Mouse (Mus musculus) retina, postnatal 7 days (tissue): ENCODE results near the gene Rbm42.

Experiments
- DNase-seq: peaks from one replicate; pipeline ENCODE4 v3.0.0-alpha.2; 2012; ENCODE audit warnings: low read depth, low spot score

Gene Rbm42

DNA sequence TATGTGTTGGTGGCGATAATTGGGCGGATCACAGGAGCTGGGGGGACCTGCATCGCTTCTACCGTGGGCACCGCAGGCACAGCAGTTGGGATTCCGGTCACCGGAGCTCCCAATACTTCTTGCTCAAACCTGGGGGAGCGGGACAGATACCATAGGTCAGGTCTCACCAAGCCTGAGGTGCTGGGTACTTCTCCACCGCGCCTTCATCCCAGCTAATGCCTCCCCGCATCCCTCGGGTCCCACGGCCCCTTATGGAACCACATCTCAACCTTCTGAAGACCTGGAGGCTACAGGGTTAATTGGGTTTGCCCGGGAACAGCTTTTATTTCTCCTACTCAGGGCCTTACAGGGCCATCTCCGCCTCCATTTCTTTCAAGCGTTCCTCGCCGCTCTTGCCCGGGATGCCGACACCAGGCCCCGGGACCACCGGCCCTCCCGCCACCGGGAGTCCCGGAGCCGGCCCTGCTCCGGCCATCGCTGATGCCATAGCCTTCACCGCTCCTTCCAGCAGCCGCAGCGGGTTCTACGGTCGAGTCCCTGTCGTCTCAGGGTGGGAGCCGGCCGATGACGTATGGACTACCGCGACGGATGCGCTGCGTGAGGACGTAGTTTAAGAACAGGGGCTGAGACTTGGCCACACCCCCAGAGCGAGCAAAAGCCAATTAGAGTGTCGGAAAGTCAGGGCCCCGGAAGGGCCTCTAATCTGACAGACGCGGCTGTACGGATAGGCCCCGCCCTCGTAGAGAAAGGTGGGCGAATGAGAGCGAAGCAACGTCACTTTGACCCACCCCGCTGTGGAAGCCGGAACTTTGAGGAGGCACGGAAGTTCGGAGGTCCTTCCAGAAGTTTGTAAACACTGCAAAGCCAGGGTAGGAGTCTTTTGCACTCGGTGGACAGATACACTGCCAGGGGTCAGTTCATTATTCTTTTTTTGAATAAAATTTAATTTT is at the start of gene Rbm42:
Gene Rbm42 (minus strand): TSS at position 727 of the 950 bp plus-strand sequence.
- peak; percentile 96 for DNase-seq

DNA sequence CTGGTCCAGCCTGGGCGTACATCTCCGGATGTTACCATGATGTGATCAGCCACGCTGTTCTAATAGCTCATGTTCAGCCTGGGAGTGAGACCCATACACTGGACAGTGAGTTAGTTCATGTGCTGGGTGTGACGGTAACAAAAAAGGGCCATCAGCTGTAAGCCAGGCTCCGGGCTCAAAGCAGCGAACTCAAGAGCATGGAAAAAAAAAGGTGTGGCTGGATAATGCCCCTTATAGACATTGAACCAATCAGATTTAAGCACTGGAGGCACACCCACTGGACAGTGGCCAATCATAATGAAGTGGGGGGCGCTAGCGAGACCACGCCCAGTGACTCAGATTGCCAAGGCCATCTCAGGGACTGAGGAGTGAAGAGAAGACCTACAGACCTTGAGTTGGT is 48.5 kb upstream of the Rbm42 start, which contains the start of gene 2200002J24Rik:
Gene 2200002J24Rik (plus strand): TSS at position 338 of the 400 bp plus-strand sequence.
- no peak for DNase-seq

DNA sequence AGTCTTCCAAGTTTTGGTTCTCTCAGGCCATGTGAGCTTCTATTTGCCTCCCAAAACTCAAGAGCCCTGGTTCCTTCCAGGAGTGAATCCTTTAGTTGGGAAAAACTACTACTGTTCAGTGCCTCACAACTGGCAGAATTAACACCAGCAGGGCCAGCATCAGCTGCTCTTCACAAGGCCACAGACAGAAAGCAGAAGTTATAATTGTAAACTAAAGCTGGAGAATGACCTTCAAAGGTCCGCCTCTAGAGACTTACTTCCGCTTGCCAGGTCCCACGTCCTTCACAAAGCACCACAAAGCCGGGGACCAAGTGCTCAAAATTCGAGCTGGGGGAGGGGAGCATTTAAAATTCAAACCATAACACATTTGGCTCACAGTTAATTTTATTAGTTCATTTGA is 48.0 kb upstream of the Rbm42 start:
- no peak for DNase-seq

DNA sequence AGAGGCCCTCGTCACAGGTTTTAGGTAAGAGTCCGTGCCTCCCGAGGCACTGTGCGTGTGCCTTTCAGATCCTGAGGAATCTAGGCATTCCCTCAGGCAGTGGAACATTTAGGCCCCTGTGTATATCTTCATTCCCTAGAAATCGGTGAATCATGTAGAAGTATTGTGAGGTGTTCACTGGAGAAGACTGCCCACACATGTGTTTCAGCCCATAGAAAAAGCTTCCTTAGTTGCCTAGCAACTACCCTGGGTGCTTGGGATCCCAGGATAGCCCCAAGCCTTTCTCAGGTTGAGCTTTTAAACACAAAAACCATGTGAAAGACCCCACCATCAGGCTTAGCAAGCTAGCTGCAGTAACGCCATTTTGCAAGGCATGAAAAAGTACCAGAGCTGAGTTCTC is 38.2 kb upstream of the Rbm42 start:
- no peak for DNase-seq

DNA sequence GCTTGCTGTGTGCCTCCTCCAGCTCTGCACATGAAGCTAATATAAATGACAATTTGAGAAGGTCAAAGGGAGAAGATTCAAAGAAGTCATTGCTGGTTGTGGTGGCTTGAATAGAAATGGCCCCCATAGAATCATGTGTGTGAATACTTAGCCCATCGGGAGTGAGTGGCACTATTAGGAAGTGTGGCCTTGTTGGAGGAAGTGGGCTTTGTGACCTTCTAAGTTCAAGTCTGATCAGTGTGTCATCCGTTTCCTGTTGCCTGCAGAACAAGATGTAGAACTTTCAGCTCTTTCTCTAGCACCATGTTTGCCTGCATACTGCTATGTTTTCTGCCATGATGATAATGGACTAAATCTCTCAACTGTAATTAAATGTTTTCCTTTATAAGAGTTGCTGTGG is 33.3 kb upstream of the Rbm42 start:
- DNase-seq: no peak

DNA sequence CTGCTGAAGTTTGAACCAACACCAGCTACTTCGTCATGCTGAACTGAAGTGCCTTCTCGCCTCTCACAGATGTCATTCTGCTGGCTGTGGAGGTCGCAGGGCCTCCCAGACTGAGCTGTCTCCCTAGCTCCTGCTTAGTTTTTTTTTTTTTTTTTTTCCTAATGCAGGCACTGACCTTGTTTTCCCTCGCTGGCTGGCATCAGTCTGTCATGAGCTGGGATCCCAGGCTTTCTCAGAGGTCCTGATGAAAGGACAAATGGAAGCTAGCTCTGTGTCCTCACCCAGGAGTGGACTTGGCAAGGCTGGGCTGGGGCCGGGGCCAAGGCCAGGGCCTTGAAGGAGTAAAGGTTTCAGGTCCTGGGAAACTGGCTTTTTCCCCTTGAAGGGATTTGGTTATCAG is 31.8 kb upstream of the Rbm42 start:
- DNase-seq: no peak

DNA sequence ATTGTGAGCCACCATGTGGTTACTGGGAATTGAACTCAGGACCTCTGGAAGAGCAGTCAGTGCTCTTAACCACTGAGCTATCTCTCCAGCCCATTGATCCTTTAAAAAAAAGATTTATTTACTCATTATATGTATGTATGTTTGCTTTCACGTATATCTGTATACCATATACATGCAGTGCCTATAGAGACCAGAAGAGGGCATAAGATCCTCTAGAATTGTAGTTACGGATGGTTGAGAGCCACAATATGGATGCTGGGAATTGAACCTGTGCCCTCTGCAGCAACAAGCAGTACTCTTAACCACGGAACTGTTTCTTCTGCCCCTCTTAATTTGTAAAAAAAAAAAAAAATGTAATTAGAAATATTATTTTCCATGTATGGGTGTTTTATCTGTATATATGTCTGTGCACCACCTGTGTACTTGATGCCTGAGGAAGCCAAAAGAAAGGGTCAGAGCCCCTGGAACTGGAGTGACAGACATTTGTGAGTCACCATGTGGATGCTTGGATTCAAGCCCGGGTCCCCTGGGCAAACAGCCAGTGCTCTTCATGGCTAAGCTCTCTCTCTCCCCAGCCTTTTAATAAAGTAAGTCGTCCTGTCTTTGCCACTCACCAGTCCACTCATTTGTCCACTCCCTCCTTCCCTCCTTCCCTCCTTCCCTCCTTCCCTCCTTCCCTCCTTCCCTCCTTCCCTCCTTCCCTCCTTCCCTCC is 28.3 kb upstream of the Rbm42 start:
- DNase-seq: no peak

DNA sequence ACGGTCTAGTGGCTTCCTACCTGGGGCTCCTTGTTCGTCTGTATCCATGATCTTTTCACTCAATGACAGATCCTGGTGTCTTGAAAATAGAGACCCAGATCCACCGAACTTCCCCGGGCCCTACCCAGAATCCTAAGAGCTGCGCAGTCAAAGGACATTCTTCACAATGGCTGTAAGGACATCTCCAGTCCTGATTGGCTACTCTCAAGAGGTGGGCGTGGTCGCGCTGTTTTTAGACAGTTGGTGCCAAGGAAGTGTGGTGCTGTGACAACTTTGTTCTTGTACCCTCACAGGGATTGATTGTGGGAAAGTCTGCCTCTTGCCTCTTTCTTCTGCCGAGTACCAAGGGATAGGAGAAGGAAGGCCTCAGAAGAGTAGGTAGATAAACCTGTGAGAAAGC is 21.4 kb upstream of the Rbm42 start, which contains the start of gene Pmis2:
Gene Pmis2 (minus strand): TSS at position 126 of the 400 bp plus-strand sequence.
- no peak for DNase-seq

DNA sequence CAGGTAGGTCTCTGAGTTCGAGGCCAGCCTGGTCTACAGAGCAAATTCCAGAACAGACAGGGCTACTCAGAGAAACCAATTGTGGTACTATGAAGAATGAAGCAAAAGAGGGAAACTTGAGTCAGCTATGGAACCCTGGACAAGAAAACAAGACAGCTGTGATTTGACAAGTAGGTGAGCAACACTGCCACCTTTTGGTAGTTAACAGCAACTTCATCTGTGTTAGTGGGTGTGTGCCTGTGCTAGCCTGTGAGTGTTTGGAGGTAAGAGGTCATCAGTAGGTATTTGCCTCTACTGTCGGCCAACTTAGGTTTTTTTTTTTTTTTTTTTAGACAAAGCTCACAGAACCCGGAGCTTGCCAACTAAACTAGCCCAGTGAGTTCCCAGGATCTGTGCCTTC is 19.1 kb upstream of the Rbm42 start:
- DNase-seq: no peak

DNA sequence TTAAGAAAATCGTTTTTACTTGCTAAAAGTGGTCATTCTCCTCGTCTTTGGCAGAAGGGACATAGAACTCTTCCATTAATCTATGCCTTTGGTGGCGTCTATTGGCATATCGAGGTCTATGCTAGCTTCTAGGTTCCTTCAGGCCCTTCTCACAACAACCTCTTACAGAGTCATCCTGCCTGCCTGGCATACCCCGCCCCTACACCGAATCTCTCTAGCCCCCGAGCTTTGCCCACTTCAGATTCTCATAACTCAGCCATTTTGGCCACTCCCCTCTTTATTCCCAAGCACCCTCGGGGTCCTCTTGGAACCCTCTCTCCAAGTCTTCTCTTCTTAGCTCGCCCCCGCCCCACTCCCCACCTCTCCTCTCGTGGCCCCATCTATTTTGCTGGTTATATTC is 15.2 kb upstream of the Rbm42 start:
- no peak for DNase-seq

DNA sequence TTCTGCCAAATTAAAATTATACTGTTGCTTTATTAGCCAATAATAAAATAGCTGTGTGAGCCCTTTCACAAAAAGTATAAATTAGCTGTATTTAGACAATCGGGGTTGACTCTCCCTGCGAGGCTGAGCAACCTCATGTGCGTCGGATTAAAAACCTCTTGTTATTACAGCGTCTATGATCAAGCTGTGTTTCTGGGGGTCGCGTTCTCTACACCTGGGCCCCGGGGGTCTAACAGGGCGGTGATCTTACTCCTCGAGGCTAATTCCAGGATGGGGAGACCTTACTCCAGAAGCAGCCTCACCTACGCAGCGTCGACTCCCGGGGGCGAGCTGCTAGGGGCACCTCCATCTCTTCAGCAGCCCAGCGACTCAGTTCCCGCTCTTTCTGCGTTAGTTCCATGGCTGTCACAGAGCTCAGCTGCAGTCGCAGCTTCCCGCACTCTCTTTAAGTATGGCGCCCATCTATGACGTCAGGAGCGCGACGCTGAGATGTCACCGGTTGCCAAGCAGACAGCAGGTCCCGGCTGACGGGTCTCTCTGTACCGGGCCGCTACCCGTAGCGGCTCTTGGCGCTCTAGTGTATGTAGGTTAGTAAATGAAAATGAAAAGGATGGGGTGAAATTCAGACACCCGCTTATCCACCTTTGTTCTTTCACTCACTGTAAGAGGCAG is 14.5 kb upstream of the Rbm42 start, which contains the start of gene Haus5:
Gene Haus5 (minus strand): TSS at position 466 of the 672 bp plus-strand sequence.
- DNase-seq: peak; percentile 89

DNA sequence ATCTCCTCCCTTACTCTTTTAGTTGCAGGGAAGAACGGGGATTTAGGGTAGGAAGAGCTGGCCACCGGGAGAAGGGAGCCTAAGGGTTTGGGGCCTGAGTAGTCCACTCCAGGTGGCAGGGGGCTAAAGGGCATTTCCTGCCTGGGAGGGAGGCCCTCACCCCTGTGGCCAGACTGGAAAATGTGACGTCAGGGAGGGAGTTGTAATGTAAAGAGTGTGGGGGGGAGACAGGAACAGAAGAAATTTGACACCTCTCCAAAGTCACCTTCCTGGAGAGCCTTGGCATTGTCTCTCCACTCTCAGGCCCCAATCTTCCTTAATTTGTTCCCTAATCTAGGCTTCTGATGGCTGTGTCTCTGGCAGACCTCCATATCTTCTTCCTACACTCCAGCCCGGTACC is 11.0 kb downstream of the Rbm42 start:
- no peak for DNase-seq

DNA sequence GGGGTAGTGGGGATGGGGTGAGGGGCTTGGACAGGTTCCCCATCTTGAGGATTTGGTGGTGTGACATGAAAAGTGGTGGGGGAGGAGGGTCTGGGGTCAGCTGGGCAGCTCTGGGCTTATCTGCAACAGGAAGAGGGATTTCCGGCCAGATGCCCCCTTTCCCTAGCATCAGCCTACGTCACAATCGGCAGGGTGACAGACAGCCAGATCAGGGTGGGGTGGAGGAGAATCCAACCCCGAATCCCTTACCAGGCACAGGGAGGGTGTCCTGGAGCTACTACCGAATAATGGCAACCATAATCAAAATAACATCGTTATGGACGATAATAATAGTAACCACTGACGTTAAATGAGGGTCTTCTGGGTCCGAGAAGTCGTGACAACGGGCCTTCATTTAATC is 13.7 kb downstream of the Rbm42 start:
- no peak for DNase-seq

DNA sequence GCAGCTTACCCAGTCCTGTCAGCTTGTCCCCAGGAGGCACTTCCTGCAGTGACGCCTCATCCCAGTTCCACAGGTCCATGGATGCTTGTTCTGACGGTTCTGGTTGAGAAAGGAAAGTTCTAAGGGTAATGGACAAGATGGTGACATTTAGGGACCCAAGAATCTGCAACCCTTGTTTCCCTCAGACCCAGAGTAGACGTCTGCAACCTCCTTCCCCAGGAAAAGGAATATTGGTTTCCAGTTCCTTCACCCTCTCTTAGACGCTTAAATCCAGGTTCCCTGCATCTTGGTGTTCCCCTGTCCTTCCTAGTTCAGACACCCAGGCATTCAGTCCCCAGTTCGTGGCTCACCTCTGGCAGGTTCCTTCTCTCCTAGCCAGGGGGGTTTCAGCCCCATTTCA is 14.4 kb downstream of the Rbm42 start, which contains the start of gene Etv2:
Gene Etv2 (minus strand): TSS at position 101 of the 400 bp plus-strand sequence.
- no peak for DNase-seq

DNA sequence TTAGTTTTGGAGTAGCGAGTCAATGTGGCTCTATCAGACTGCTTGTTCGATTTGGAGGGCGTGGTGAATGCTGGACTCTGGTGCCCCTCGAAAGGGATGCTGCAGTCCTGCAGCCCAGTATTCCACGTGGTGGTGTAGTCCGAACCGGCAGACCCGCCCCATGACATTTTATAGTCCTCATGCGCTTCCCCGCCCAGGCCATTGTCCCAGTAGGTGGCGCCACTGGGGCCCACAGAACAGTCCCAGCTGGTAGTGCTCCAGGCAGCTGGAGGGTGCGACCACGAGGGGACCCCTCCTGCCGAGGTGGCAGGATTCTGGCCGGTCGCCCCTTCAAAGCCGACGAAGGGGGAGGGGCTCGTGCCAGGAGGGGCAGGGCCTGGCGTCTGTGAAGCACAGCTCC is 15.5 kb downstream of the Rbm42 start:
- peak; percentile 36 for DNase-seq

DNA sequence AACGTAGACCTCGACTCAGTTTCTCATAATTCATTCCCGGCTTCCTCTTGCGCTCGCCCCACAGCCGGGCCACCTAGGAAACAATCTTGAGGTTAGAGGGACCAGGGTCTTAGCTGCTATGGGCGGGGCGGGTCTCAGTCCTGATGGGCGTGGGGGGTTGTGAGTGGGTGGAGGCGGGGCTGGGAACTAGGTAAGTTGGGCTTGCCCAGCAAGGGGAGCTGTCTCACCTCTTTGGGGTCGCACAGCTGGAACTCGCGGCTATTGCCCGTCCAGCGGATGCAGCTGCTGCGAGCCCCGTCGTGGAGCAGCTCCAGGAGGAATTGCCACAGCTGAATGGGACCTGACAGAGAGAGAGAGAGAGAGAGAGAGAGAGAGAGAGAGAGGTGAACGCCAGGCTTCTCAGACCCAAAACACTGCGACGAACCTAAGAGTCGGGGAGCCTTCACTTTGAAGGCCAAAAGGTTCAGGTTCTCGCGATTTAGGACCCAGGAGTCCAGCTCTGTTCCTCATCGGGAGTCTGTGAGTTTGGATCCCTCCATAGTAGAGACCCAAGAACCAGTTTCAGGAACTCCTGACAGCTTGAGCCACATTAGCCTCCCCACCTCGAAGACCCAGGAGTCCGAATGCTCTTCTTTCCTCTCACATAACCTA is 16.2 kb downstream of the Rbm42 start:
- no peak for DNase-seq

DNA sequence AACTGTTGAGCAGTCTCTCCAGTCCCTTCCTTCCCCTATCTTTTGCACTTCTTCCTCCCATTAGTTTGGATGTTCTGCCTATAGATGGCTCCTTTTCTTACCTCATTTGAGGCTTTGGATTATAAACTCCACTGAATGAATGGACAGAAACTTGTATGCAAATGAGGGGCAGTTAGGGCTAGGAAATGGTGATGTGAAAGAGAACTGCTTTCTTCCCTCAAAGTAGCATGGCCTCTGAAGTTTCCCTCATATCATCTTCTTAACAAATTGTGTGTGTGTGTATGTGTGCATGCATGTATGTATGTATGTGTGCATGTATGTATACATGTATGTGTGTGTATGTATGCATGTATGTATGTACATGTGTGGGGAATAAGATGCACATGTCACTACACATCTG is 21.1 kb downstream of the Rbm42 start:
- DNase-seq: no peak

DNA sequence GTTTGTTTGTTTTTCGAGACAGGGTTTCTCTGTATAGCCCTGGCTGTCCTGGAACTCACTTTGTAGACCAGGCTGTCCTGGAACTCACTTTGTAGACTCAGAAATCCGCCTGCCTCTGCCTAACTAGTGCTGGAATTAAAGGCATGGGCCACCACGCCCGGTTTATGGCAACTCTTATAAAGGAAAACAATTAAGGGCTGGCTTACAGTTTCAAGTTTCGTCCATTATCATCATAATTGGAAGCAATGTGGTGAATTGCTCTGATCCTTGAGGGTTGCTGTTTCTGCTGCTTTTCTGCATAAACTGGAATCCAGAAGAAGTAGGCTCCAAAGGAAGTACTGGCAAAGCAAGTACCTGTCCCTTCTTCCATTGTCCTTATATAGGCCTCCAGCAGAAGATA is 23.5 kb downstream of the Rbm42 start:
- DNase-seq: no peak

DNA sequence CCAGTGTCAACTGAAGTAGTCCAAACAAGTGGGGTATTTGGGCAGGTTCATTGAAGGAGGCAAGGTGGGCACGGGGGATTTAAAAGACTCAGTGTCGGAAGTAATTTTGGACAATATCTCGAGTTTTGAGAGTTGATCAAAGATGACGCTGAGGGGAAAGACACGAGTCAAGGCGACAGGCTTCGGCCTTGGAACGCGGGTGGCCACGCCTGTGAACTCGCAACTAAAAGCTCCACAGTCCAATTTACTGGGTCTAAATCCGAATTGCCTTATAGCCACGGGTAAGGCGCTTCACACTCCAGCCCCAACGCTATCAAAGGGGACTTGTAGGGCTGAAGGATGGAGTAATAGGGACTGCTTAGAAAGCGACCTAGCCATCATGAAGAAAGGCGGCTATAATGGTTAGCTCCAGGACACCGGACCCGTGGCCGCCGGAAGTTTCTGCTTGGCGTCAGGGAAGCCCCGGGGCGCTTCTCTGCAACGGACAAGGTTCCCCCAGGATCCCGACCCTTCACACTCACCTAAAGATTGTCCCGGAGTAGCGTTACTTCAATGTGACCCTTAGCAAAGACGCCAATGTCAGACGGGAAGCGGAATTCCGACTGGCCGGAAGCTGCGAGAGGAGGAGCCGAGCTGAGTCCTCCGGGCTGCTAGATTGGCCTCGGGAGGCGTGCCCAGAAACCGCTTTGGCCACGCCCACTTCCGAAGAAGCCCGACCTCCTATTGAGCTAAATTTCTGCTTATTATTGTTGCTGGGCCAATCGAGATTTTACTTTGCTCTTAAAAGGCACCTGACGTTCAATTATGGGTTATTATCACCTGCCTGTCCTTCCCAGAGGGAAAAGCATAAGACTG is 24.4 kb downstream of the Rbm42 start, which contains the start of gene Cox6b1:
Gene Cox6b1 (minus strand): TSS at position 622 of the 855 bp plus-strand sequence.
- peak; percentile 79 for DNase-seq

DNA sequence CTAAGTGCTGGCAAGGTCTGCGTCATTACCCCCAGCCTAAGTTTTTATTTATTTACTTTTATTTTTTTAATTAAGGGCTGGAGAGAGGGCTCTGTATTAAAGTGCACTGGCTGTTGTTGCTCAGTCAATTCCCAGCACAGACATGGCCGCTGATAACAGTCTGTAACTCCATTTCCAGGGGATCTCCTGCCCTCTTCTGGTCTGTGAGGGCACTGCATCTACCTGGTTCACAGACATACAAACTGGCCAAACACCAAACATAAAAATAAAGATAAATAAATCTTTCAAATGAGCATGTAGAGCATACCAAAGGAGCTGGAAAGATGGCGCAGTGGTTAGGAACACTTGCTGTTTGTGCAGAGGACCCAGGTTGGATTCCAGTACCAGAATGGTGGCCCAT is 30.9 kb downstream of the Rbm42 start:
- no peak for DNase-seq
